Mouse (Mus musculus): ENCODE results near the gene Spata31d1a.
"Not testable (repeated sequence)": the region's sequence is repeated elsewhere in the genome, so short reads cannot be mapped to it uniquely, and the experiment has no call there.

Gene Spata31d1a

DNA sequence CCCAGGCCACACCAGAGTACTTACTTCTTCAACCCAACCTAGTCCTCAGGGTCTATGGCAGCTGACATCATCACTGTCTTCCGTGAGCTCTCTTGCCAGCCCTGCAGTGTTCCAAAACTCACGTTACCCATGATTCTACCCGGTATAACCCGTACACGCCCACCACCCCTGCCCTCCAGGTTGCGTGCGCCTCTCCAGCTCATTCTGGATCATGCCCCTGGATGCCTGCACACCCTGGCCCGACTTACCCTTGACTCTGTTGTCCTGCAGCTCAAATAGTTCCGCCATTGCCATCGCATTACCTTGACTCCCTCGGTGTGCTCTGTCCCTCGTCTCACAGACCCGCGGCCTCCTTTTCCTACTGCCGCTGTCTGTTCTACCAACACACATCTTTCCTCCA is at the start of gene Spata31d1a:
Gene Spata31d1a (minus strand): TSS at position 101 of the 400 bp plus-strand sequence.
- no peak for DNase-seq (ENCODE audit: low spot score in 2 of 2)

- no peak for DNase-seq (ENCODE audit: low spot score in 2 of 2)
These were observed 46.8 kb upstream of the Spata31d1a start for GRCm38 (mm10) chr13:59756906-59757305.

- DNase-seq (ENCODE audit: low spot score in 2 of 2), result no peak
These were observed 40.2 kb upstream of the Spata31d1a start for GRCm38 (mm10) chr13:59750310-59750709.

GRCm38 (mm10) chr13:59746711-59747110 is 36.6 kb upstream of the Spata31d1a start, which contains the start of gene 1700014D04Rik:
Gene 1700014D04Rik (minus strand): TSS chr13:59746752.
- no peak for DNase-seq (ENCODE audit: low spot score in 2 of 2)

DNA sequence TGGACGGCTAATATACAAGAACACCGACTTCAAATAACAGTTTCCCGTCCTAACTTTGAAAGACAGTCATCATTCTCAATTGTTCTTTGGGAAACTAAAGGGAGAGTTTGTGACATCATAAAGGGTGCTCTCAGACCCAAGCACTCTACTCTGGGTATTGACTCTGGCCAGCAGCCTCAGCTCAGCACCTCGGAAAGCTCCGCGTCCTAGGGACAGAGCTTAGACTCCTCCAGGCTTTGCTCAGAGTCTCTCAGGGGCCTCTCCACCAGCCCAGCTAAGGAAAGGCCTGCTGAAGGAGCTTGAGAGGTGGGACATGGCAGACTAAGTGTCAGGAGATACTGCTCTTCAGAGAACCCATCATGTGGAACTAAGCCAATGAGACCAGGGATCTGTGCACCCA is 36.0 kb upstream of the Spata31d1a start:
- DNase-seq (ENCODE audit: low spot score in 2 of 2), result no peak

GRCm38 (mm10) chr13:59745462-59745861 is 35.3 kb upstream of the Spata31d1a start:
- DNase-seq (ENCODE audit: low spot score in 2 of 2), result no peak

DNA sequence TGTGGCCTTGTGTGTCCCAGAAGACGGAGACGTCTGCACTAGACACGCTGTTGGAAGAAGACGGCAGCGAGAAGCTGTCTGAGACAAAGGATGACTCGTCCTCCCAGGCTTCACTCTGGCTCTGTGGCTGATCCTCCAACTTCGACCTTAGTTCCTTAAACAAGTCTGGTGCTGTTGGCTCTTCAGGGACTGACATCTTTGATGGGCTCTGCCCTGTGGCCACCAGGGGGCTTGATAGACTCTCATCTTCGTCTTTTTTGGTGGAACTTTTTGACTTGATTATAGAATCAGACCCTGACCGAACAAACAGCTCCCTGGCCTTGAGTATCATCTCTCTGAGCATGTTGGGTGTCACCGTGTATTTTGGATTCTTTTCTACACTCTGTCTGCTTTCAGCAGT is 31.6 kb upstream of the Spata31d1a start:
- DNase-seq (ENCODE audit: low spot score in 2 of 2), result peak in 1 of 2 experiments; percentile 29

- DNase-seq (ENCODE audit: low spot score in 2 of 2), result no peak
These were observed 31.0 kb upstream of the Spata31d1a start for GRCm38 (mm10) chr13:59741096-59741495.

DNA sequence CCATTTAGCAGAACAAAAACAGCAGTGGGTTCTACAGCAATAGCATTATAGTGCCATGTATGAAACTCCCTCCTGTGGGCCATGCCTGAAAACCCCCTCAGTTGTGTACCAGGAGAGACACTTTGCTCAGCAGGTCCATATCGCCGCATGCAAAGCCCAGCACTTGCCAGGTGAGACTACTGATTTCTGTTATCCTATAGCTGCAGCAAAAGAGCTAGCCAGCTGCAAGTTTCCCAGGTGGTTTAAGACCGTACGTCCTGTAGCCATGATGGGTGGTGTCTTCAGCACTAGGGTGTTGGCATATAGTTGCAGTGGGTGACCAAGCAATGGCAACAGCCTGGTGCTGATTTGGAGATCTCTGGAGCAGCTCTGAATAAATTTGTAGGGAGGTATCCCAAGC is 29.3 kb upstream of the Spata31d1a start:
- no peak for DNase-seq (ENCODE audit: low spot score in 2 of 2)

DNA sequence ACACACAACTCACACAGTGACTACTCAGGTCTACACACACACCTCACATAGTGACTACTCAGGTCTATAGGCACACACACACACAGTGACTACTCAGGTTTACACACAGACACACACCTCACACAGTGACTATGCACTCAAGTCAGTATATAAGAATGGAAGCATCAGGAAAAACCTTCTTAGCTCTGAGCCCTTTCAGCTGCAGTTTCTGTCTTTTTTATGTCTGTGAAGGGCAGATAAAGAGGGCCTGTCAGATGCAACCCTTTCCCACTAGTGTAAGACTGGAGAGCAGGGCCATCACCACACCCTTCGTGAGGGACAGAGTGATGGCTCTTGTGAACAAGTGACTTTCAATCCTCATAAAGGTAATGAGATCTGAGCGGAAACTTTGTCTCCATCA is 28.3 kb upstream of the Spata31d1a start:
- no peak for DNase-seq (ENCODE audit: low spot score in 2 of 2)

DNA sequence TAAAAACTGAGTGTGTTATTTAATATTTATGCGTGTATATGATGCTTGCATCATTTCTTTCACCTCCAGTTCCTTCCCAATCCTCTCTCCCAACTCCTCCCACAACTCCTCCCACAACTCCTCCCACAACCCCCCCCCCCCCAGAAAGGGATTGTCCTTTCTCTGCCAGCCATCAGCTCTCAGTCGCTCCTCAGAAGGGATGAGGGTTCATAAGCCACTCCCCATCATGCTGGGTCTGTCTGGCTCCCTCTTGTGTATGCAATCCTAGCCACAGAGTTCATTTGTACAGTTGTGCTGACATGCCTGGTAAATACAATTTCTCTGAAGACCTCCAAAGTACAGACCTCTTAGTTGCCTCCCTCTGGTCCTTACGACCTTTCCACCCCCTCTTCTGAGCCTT is 25.1 kb upstream of the Spata31d1a start:
- no peak for DNase-seq (ENCODE audit: low spot score in 2 of 2)

DNA sequence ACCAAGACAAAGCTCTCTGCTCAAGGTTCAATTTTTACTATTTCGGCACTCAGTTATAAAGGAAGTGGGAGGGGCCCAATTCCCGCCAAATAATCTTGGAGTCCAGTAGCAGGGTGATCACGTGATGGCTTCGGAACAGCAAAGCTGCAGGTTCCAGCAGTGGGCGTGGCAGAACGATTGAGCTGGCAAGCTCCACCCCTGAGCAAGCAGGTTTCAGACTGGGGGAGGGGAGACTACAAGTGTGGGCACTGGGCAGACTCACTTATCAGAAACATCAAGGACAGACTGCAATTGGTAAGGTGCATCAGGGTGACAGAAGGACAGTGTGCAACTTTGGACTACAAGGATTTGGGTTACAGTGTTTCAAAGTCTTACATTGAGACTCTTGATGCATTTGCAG is 24.2 kb upstream of the Spata31d1a start:
- DNase-seq (ENCODE audit: low spot score in 2 of 2), result not testable (repeated sequence)

DNA sequence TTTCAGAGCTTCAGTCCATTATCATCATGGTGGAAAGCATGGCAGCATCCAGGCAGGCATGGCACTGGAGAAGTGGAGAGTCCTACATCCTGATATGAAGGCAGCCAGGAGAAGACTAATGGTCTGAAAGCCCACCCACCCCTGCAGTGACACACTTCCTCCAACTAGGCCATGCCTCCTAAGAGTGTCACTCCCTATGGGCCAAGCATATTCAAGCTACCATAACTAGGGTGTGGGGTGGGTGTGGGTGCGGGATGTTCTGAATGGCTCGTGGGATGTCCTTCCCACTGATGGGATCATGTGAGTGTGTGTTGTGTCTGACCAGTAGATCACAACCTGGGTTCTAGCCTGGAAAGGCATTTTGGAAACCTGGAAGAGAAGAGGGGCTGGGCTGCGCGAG is 23.8 kb upstream of the Spata31d1a start:
- no peak for DNase-seq (ENCODE audit: low spot score in 2 of 2)

- DNase-seq (ENCODE audit: low spot score in 2 of 2), result no peak
These were observed 21.5 kb upstream of the Spata31d1a start, which contains the start of gene Spata31d1d for GRCm38 (mm10) chr13:59731652-59732051. Gene Spata31d1d (minus strand): TSS chr13:59731752.

DNA sequence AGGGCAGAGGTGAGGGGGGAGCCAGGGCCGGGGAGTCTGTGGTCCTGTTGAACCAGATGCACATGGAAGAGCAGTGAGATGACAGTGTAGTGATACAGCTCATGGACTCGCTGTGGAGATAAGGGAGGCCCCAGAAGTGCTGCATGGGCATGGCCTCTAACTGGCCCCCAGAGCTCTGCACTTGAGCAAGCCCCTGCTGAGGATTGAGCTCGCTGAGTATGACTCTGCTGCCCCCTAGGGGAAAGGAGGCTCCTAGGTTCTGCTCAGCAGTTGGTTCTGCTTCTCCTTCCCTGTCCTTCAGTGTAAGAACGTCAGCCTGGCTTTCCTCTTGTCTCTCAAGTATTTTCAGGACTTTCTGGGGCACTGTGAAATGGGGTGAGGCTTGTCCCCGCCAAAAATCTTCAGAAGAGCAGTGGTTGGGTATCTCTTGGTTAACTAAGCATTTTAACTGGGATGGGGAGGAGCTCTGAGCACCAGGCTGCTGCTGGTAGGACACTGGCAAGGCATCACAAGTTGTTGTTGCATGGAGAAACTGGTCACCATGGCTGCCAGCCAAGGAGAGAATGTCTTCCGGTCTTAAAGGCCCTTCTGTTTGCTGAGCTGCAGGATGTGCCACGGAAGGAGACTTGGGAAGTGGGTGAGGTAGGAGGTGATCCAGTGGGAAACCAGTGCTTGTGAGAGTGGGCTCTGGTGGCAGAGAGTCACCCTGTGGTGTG is 18.4 kb upstream of the Spata31d1a start:
- DNase-seq (ENCODE audit: low spot score in 2 of 2), result peak; percentile 57 to 86

GRCm38 (mm10) chr13:59726139-59726867 is 16.2 kb upstream of the Spata31d1a start:
- no peak for DNase-seq (ENCODE audit: low spot score in 2 of 2)

GRCm38 (mm10) chr13:59722089-59722488 is 12.0 kb upstream of the Spata31d1a start:
- not testable (repeated sequence) for DNase-seq (ENCODE audit: low spot score in 2 of 2)

DNA sequence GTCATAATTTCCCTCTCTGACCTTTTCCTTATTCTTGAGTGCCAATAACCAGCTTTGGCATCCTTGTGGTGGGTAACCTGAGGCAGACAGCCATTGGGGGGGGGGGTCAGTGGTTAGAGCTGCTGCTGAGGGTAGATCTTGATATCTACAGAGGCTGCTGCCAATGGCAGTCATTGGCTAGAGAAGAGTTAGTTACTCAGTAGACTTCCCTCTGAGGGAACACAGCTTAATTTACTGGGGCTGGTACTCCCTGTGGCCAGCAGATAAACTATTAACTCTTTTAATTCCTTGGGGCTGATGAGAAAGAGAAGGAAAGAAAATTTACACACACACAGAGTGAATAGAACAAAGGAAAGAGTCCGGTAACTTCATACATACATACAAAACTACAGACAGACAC is 9.3 kb upstream of the Spata31d1a start:
- no peak for DNase-seq (ENCODE audit: low spot score in 2 of 2)

- DNase-seq (ENCODE audit: low spot score in 2 of 2), result not testable (repeated sequence)
These were observed 8.8 kb upstream of the Spata31d1a start for GRCm38 (mm10) chr13:59718857-59719440.

- DNase-seq (ENCODE audit: low spot score in 2 of 2), result no peak
These were observed 3.6 kb upstream of the Spata31d1a start for GRCm38 (mm10) chr13:59713710-59714109.

GRCm38 (mm10) chr13:59711984-59712383 is 1.9 kb upstream of the Spata31d1a start, which contains the start of gene Spata31d1b:
Gene Spata31d1b (plus strand): TSS chr13:59712284.
- not testable (repeated sequence) for DNase-seq (ENCODE audit: low spot score in 2 of 2)

GRCm38 (mm10) chr13:59704562-59704961 is 5.6 kb downstream of the Spata31d1a start:
- no peak for DNase-seq (ENCODE audit: low spot score in 2 of 2)

Data from thymus, postnatal 10 days (tissue).